Mouse (Mus musculus) ES-CJ7 (cell line): Measurements from ENCODE around the gene Mat2a.
"Not testable (repeated sequence)": the region's sequence is repeated elsewhere in the genome, so short reads cannot be mapped to it uniquely, and the experiment has no call there.

Source experiments
- DNase-seq: peaks from one replicate; pipeline ENCODE4 v3.0.0; 2011; ENCODE audit warnings: low read depth, low spot score

The Mat2a gene

DNA sequence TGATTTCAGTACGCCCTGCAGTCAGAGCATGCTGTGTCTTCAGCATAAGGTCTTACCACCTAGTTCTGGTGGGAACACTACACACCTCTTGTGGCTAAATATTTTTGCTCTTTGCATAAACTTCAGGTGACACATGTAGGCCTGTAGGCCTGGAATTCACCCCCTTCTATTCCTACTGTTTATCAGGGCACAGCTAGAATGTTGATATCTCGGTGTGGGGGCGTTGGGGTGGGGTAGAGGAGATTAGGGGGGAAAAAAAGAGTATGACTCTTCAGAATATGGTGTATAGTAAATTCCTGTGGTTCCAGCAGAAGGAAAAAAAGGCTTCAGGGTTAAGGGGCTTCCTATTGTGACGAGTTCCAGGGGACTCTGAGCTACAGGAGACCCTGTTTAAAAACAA, 17.2 kb upstream of the Mat2a start:
- no peak for DNase-seq

DNA sequence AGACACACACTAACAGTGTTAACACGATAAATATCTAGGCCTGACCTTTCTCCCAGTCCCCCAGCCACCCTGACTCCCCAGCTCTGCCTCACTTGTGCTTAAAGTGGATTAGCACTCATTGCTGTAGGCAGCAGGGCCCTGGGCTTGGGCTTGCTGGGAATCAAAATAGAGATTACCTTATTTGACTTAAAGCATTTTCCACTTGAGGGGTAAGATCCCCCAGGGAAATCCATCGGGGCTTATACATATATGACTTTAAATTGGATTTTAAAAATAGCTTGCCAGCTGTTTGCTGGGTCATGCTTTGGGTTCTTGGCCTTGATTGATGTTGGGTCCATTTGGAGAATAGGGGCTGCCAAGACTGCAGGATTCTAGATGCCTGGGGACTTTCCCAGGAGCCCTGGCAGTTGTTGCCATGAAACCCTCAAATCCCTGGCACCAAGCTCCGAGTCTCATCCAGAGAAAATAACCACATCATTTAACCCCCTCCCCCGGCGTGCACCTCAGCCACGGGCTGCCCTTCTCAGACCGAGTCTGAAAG, 15.5 kb upstream of the Mat2a start:
- no peak for DNase-seq

DNA sequence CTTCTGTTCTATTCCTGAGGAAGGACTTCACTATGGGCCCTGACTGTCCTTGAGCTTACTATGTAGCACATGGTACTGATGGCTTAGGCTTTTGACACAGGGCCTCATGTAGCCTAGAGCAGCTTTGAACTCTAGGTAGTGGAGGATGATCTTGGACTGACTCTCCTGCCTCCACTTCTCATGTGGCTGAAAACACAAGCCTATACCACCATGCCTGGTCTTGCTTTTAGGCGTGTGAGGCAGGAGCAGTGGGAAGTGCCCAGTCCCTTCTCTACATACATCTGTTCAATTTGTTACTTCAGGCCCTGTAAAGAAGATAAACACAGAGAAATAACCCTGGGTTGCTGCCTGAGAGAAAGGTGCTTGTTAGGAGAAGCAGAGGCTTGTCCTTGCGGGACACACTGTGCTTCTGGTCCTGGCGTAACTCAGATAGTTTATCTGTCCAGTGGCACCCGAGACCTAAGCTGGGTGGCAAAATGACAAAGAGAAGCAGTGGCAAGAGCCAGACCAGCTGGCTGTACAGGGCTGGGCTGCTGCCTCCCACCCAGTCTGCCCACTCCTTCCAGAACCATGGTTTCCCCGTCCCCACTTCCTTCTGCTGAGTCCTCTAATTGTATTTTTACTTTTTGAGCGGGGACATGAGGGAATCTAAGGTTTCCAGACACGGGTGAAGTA, 14.9 kb upstream of the Mat2a start:
- DNase-seq, result no peak

DNA sequence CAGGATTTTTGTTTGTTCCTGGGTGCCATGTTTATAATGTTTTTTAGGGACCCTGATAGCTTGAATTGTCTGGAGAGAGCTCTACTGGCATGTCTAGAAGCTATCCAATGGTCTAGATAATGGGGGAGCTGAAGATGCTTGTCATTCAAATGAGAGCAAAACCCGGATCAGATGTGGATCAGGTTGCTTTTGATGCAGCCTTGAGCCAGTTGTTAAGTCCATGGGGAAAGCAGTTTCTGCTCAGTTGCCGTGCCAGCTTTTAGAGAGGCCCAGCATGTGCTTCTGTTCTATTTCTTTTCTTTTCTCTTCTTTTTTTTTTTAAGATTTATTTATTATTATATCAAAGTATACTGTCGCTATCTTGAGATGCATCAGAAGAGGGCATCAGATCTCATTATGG, 14.2 kb upstream of the Mat2a start:
- DNase-seq, result peak; percentile 52

DNA sequence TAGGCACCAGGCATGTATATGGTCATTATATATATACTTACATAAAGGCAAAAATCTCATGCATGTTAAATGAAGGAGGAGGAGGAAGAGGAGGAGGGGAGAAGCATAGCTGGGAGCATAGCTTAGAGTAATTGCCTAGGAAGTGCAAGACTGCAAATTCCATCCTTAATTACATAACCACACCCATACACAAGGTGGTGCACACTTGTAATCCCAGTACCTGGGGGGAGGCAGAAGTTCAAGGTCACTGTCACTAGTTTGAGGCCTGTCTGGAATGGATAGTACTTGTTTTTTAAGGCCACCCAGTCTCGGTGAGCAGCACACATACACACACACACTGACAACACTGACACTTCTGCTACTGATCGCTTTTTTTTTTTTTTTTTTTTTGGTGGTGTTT, 13.0 kb upstream of the Mat2a start:
- DNase-seq, result peak; percentile 84

DNA sequence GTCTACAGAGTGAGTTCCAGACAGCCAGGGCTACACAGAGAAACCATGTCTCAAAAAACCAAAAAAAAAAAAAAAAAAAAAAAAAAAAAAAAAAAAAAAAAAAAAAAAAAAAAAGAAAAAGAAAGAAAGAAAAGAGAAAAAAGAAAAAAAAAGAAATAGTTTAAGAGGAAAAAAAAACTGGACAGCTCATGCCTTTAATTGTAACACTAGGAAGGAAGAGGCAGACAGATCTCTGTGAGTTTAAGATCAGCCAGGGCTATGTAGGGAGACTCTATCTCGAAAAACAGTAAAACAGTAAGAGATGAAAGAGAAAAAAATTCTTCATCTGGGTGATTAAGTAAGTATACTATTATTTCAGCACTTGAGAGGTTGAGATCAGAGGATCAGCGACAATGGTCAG, 12.4 kb upstream of the Mat2a start:
- DNase-seq, result not testable (repeated sequence)

DNA sequence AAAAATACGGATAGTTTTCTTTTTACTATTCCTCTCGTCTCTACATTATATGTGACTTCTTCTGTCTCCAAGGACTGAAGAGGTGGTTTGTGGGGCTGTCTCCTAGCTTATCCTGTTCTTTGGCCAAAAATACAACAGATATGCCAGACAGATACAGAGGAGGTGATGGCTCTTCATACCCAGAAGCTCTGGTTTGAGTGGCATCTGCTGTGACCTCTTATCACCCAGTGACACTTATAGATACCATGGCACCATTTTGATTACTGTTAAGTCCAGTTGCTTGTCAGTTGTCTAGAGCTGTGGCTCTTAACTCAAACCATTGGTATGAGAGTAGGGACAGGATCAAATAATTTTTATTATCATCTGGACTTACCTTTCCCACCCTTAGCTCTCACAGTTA, 8.1 kb upstream of the Mat2a start:
- DNase-seq, result no peak

DNA sequence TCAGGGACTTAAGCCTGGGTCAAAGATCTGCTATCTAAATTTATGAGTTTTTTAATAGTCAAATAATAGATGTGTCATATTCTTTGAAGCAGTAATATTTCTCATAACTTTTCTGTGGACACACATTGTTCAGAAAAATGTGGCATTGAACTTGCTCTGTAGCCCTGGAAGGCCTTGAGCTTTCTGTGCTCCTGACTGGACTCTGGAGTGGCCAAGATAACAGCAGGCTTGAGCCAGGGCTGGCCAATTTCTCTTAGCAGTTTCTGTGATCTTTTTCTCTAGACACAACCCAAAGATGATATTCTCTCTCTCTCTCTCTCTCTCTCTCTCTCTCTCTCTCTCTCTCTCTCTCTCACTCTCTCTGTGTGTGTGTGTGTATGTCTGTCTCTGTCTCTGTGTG, 5.7 kb upstream of the Mat2a start:
- DNase-seq, result no peak

DNA sequence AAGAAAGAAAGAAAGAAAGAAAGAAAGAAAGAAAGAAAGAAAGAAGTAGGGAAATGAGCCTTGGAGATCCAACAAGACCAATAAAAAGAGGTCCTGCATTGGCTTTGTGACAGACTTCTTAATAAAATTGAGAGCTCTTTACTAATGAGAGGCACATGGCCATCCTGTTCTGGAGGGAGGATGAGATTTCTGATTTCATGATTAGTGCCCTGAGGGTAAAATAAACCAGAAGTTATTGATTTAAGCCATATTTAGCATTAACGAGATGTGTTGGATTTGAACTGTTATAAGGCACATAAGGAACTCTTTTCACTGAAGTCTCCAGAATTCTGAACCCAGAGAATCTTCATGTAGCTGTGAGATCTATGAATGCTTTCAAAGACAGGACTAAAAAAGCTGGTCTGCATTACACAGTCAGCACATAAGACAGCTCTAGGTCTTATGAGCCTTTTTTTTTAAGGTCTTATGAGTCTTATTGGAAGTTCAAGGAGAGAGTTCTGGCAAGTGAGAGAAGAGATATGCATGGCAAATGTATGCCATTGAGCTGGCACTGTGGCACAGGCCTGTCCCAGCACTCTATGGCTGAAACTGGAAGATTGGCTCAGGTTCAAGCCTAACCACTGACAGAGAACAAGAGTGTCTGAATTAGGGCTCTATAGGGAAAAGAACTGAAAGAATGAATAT, 3.7 kb upstream of the Mat2a start:
- no peak for DNase-seq

DNA sequence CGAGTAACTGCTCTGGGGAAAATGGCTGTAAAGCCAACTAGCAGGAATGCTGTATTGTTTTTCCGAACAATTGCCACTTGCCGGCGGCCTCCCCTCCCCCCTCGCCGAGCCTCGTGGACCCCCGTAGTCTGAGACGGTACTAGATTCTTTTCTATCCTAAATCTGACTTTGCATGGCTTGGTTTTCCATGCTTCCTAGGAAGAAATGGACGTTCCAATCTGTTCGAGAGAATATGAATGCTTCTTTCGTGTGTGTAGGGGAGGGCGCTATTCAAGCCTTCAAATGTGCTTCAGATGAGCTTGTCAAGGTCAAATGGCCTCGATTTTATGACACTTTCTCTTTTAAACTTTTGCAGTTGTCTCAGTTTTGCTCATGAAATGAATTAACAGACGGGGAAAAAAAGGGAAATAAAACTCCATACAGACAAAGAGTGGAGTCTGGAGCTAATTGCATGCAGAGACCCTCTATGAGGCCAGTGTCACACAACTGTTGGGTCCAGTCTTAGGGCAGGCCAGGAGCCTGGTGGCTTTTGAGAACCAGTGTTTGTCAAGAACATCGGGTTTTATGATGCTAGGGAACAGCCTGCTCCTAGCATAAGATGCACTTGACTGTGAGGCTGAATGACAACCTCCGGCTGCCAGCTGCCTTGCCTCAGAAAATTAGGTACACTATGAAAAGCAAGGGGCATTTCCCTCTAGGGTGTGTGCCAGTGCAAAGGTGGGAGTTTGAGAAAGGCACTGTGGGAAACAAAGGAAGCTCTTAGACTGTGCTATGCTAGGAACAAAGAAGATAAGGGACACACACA, 1.0 kb upstream of the Mat2a start:
- peak; percentile 33 for DNase-seq

DNA sequence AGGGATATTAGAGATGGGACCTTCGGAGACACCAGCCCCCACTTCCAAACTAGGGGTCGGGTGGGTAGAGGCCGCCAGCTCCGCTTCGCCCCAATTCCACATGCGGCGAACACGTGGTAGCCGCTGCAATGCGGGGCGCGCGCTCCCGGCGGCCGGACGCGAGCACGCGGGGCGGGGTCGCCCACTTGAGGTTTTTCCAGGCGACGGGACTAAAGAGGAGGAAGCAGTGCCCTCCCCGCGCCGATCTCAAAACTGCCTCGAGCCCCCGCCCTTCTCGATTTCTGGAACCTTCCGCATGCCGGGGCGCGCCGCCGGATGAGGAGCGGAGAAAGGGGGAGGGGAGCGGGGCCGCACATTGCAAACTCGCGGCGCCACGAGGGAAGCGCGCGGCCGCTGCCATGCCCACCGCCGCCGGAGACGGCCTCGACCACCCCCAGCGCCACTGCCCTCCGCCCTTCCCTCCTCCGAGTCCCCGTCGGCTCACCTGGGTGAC, 450 bp downstream of the Mat2a start:
- DNase-seq, result peak; percentile 90

DNA sequence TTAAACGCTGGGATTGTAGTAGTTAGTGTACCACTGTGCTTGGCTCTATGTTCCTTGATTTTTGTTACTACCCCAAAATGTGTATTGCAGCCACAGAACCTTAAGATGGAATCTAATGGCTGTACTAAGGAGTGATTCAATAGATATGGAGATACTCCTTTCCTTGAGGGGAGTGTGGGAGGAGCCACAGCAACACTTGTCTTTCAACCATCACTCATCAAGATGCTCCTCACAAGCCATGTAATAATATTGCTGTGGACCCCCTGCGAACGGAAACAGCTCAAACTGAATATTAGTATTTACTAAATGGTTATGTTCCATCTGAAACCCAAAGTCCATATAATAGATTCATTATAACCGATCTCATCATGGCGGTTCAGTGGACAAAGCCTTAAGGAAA, 1.1 kb downstream of the Mat2a start:
- peak; percentile 73 for DNase-seq

DNA sequence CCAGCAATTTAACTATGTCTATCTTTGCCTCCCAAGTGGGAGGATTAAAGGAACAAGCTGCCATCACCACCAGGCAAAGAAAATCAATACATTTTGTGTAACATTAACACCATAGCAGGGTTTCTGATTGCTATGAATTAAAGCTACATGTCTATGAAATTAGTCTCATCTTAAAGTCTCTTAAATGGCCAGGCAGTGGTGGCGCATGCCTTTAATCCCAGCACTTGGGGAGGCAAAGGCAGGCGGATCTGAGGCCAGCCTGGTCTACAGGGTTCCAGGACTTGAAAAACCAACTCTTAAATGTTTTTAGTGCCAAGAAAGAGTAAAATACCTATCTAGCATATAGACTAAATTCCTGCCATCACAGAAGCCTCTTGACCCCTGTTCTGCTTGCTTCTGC, 7.2 kb downstream of the Mat2a start:
- DNase-seq, result no peak

DNA sequence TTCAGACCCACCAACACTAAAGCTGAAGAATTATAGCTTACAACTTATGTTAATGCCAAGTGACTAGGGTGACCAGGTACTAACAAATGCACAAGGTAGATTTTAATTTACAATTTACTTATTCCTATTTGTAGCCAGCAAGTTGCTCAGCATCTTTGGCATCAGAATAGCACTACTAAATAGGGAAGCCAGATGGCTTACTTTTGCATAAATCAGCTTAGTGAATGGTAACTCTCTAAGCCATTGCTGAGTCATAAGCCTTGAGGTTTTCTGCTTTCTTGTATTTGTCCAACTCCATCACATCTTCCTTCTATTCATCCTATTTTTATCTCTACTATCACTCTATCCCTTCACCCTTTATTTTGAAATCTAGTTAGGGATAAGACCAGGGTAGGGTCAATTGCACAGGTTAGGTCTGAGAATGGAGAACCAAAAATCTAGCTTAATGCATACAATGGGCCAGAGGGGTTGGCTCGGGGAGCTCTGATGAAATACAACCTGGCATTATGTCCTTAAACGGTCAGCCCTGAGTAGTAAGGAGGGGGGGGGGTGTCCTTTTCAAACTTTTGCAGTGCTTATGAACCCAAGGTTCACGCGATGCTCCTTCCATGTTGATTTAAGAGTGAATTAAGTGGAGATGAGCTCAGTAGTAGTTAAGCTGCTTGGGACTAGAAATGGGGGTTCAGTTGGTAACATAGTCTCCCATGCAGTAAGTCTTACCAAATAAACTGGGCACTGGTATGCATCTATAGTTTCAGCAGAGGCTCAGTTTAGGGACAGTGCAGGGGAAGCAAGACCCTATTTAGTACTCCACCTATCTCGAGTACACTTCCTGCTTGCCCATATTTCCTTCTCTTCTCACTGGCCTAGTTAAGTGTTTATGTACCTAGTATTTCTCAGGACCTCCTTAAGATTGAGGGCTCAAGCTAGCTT, 8.1 kb downstream of the Mat2a start:
- DNase-seq, result peak; percentile 57

DNA sequence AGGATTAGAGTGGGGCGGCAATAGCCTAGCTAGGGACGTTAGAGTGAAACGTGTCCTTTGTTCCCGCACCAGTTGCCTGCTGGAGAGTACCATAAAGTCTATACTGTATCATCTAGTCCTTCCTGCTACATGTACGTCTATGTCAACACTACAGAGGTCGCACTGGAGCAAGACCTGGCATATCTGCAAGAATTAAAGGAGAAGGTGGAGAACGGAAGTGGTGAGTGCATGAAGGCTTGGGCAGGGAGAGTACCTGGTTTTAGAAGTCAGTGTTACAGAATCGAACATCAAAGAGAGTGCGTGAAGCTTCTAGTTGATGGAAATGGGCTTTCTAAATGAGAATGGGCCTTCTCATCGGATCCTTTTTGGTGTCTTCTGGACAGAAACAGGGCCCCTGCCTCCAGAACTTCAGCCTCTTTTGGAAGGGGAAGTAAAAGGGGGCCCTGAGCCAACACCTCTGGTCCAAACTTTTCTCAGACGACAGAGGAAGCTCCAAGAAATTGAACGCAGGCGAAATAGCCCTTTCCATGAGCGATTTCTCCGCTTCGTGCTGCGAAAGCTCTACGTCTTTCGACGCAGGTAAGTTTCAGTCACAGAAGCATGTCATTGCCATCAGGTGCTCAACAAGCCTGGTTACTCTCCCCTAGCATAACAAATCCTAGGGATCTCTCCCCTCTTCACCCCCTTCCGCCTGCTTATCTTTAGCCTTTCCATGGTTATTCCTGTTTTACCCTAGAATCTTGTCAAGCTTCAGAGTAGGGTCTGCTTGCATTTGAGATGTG, 10.1 kb downstream of the Mat2a start:
- peak; percentile 41 for DNase-seq

DNA sequence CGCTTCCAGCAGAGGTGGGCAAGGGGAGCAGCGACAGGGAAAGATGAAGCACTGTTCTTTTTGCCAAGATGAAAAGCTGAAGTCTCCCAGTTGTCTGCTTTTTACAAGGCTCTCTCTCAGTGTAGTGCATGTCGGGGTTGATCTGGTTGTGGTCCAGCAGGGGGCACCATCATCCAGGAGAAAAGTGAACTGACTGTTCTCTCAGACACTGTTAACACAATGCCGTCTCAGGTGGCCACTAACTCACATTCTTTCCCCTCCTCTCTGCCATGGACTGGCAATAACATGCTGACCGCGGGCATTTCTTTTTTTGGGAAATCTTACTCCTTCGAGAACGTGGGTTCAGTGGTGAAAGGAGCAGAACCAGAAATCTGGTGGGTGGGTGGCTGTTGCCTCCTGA, 11.3 kb downstream of the Mat2a start:
- peak; percentile 80 for DNase-seq

DNA sequence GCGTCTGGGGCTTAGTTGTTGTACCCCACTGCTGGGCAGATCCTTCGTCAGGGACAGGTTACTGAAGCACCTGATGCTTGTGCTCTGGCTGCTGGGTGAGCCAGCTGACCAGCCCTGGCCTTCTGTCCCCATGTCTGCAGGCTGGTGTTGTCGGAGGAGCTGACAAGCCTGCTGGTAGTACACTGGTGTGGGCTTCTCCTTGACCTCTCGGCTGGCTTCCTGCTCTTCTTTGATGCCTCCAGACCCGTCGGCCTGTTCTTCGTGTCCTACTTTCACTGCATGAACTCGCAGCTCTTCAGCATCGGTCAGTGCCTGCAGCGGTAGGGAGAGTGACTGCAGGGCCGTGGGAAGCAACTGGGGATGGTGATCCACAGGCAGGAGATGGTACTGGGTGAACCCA, 13.7 kb downstream of the Mat2a start:
- no peak for DNase-seq

DNA sequence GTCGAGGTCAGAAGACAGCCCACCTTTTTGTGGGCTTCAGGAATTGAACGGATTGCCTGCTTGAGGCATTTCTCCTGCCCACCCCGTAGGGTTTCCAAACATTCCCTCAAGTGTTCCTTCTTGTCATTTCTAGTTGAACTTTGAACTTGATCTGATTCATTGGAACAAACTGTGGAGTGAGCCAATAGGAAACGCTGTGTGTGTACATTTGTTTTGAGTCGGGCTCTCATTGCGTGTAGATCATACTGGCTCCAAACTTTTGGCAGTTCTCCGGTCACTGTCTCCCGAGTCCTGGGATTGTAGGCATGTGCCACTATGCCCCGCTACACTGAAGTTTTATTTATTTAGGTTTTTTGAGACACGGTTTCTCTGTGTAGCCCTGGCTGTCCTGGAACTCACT, 18.5 kb downstream of the Mat2a start:
- DNase-seq, result no peak

DNA sequence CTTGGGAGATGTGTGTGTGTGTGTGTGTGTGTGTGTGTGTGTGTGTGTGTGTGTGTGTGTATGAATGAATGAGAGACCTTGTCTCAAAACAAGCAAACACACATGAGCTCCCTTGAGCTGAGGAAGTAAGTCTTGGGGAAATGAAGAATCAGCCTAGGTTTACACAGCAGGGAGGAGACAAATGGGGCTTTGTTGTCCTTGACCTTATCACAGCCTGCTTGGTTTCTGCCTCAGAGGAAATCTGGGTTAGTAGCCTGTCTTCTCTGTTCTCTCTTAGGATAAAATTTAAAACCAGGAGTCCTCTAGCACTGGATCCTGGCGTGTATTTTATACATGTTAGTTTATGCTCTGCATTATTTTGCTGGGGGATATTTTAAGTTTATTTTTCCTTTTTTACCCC, 19.6 kb downstream of the Mat2a start:
- no peak for DNase-seq

DNA sequence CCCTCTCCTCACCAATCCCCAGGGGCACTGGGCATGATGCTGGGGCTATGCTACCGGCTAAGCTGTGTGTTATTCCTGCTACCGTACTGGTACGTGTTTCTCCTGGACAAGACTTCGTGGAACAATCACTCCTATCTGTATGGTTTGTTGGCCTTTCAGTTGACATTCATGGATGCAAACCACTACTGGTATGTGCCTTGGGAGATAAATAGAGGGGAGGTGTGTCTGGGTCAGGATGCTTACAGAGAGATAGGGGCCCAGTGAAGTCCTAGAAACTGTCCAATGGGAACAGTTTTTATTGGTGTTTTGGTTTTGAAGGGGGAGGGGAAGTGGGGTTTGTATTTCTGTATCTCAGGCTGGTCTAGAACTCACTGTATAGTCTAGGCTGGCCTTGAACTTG, 21.1 kb downstream of the Mat2a start:
- no peak for DNase-seq
